ENCODE assay signal across 25 mouse cellular contexts in genomic region chr17:36949265-36949664, GRCm38 (mm10). TPM values are rescaled to one million over a fixed set of nuclear protein-coding genes. Genes with fewer than 3 reads are reported as not detected.
DNase-seq lines count a peak whose midpoint lies in the region; ATAC-seq and TF ChIP-seq lines count a peak whose summit lies in the region.
"Had no signal": no experiment of that assay in that cellular context is flagged by ENCODE, and none has a peak within 500 bp of the region (broad histone marks: within the 10 kb centered on the region; RNA-seq: fewer than 3 reads in every experiment).

No protein-coding gene starts in this region.

- 91% methylated on average over 8 of the region's 8 CpGs for WGBS in cerebellum, adult 2 months
- 91% methylated on average over 8 of the region's 8 CpGs for WGBS in intestine, postnatal 0 days
- 93% methylated on average over 7 of the region's 8 CpGs for WGBS in intestine, embryonic 16.5 days

- H3K36me3 ChIP-seq in intestine, postnatal 0 days (ENCODE audit: control insufficient read depth, insufficient read depth), result peaks cover 17% of the 10 kb centered on the region
- H3K36me3 ChIP-seq in intestine, embryonic 16.5 days (ENCODE audit: control insufficient read depth, insufficient read depth, low read length), result no peaks in the 10 kb centered on the region

- no peak overlapping the region for H3K27ac ChIP-seq in cerebellum, adult 2 months (ENCODE audit: insufficient read depth, low read length)
- peak overlapping the region; percentile 35; the same call in 1 of the 2 replicates for H3K27ac ChIP-seq in intestine, postnatal 0 days (ENCODE audit: low read depth, low read length)
- H3K27ac ChIP-seq in intestine, embryonic 16.5 days (ENCODE audit: low read length), result no peak overlapping the region
- H3K27ac ChIP-seq: embryonic facial prominence, embryonic 12.5 days; embryonic facial prominence, embryonic 15.5 days; gastrocnemius, adult 2 months; hindbrain, embryonic 10.5 days; hindbrain, embryonic 13.5 days; intestine, embryonic 15.5 days had no signal

- no peak overlapping the region for H3K9ac ChIP-seq in intestine, postnatal 0 days (ENCODE audit: low read depth, low read length)
- H3K9ac ChIP-seq in intestine, embryonic 16.5 days (ENCODE audit: low read depth, low read length), result no peak overlapping the region
- H3K9ac ChIP-seq: embryonic facial prominence, embryonic 12.5 days; embryonic facial prominence, embryonic 15.5 days; forebrain, postnatal 0 days; hindbrain, embryonic 13.5 days; intestine, embryonic 15.5 days had no signal

- no peak for TF ChIP-seq CTCF in cerebellum, adult 2 months (IDR thresholded peaks at IDR 0.05; ENCODE audit: borderline replicate concordance, insufficient read depth, low read depth, low read length)
- TF ChIP-seq CTCF in intestine, postnatal 0 days (IDR thresholded peaks at IDR 0.05; ENCODE audit: low read depth), result no peak

- no peak overlapping the region for H3K4me2 ChIP-seq in intestine, postnatal 0 days (replicated peaks; ENCODE audit: low read depth)
- H3K4me2 ChIP-seq in intestine, embryonic 16.5 days (ENCODE audit: low read depth, low read length), result no peak overlapping the region
- H3K4me2 ChIP-seq: embryonic facial prominence, embryonic 12.5 days; embryonic facial prominence, embryonic 15.5 days; intestine, embryonic 15.5 days had no signal

- H3K4me1 ChIP-seq in cerebellum, adult 2 months (ENCODE audit: control insufficient read depth, insufficient read depth, low read length), result peaks cover 4% of the 10 kb centered on the region; the same call in 1 of the 2 replicates
- no peaks in the 10 kb centered on the region for H3K4me1 ChIP-seq in intestine, postnatal 0 days (replicated peaks; ENCODE audit: control insufficient read depth, insufficient read depth, low read length)
- peaks cover 6% of the 10 kb centered on the region for H3K4me1 ChIP-seq in intestine, embryonic 16.5 days (ENCODE audit: control insufficient read depth, insufficient read depth, low read length)

- no peak for TF ChIP-seq POLR2A in cerebellum, adult 2 months (IDR thresholded peaks at IDR 0.05; ENCODE audit: borderline replicate concordance, insufficient read depth, low read length)

- peak; percentile 40 for DNase-seq in cerebellum, adult 11-12 months
- DNase-seq in cerebellum, adult 11 months, result no peak
- peak; percentile 45 for DNase-seq in cerebellum, adult 9-11 months
- no peak for DNase-seq in cerebellum, adult 2 months
- DNase-seq: adrenal gland, adult 8-10 months; adrenal gland, postnatal 25 days; cerebellum, postnatal 14 days; forebrain, postnatal 0 days; gastrocnemius, adult 2 months; gastrocnemius, postnatal 14 days; heart, adult 18-20 months; heart, postnatal 36 days; kidney, adult 2 months had no signal

- no peaks in the 10 kb centered on the region for H3K9me3 ChIP-seq in intestine, postnatal 0 days (ENCODE audit: control insufficient read depth)
- no peaks in the 10 kb centered on the region for H3K9me3 ChIP-seq in intestine, embryonic 16.5 days (ENCODE audit: control insufficient read depth, low read length)
- H3K9me3 ChIP-seq: embryonic facial prominence, embryonic 12.5 days; embryonic facial prominence, embryonic 15.5 days; hindbrain, embryonic 10.5 days; hindbrain, embryonic 13.5 days; intestine, embryonic 15.5 days had no signal

- no peak for ATAC-seq in intestine, postnatal 0 days
- no peak for ATAC-seq in intestine, embryonic 16.5 days
- ATAC-seq: activated CD4-positive, CD25-positive, alpha-beta regulatory T cell, adult 4 months; forebrain, embryonic 14.5 days; forebrain, postnatal 0 days; hindbrain, embryonic 16.5 days; intestine, embryonic 15.5 days had no signal

- H3K4me3 ChIP-seq in cerebellum, adult 2 months (replicated peaks; ENCODE audit: insufficient read depth, low read depth, low read length), result no peak overlapping the region
- no peak overlapping the region for H3K4me3 ChIP-seq in intestine, postnatal 0 days (ENCODE audit: low read depth, low read length)
- H3K4me3 ChIP-seq in intestine, embryonic 16.5 days (ENCODE audit: low read length), result no peak overlapping the region
- H3K4me3 ChIP-seq: embryonic facial prominence, embryonic 12.5 days; embryonic facial prominence, embryonic 15.5 days; gastrocnemius, adult 2 months; hindbrain, embryonic 10.5 days; hindbrain, embryonic 13.5 days; intestine, embryonic 15.5 days had no signal

- H3K27me3 ChIP-seq in cerebellum, adult 2 months (ENCODE audit: control insufficient read depth, insufficient read depth, low read length), result no peaks in the 10 kb centered on the region
- 0 out of 2 replicates have a peak, but pooled peaks cover 14% of the 10 kb centered on the region for H3K27me3 ChIP-seq in intestine, postnatal 0 days (replicated peaks; ENCODE audit: control insufficient read depth, insufficient read depth, low read length)
- H3K27me3 ChIP-seq in intestine, embryonic 16.5 days (replicated peaks; ENCODE audit: control insufficient read depth, insufficient read depth, low read length), result peaks cover 1% of the 10 kb centered on the region; the same call in 1 of the 2 replicates

RNA-seq across cellular contexts. Expression of gene Ppp1r11, which starts 2.3 kb away (rescaled TPM):
- polyA plus RNA-seq in cerebellum, adult 2 months (2012; rRNA removed), result 196 and 206 TPM in 2 replicates
- polyA plus RNA-seq in intestine, postnatal 0 days (2015; fragmentation: Nextera tagmentation; extraction: Ambion mirVana), result 91.6 and 96.1 TPM in 2 replicates
- polyA plus RNA-seq in intestine, embryonic 16.5 days (2015; fragmentation: Nextera tagmentation; extraction: Ambion mirVana), result 92.1 and 101 TPM in 2 replicates

RNA-seq across cellular contexts. Expression of gene Rnf39, which starts 6.5 kb away (rescaled TPM):
- polyA plus RNA-seq in cerebellum, adult 2 months (2012; rRNA removed), result 5.6 and 6.5 TPM in 2 replicates
- polyA plus RNA-seq in intestine, postnatal 0 days (2015; fragmentation: Nextera tagmentation; extraction: Ambion mirVana), result 1.7 and 2.2 TPM in 2 replicates
- polyA plus RNA-seq in intestine, embryonic 16.5 days (2015; fragmentation: Nextera tagmentation; extraction: Ambion mirVana), result 1.8 and 2.4 TPM in 2 replicates
- polyA plus RNA-seq: activated CD4-positive, CD25-positive, alpha-beta regulatory T cell, adult 4 months had no signal

RNA-seq across cellular contexts. Expression of gene Znrd1, which starts 9.1 kb away (rescaled TPM):
- polyA plus RNA-seq in cerebellum, adult 2 months (2012; rRNA removed), result 37.5 and 40.6 TPM in 2 replicates
- 59.1 and 60.1 TPM in 2 replicates for polyA plus RNA-seq in intestine, postnatal 0 days (2015; fragmentation: Nextera tagmentation; extraction: Ambion mirVana)
- polyA plus RNA-seq in intestine, embryonic 16.5 days (2015; fragmentation: Nextera tagmentation; extraction: Ambion mirVana), result 68.5 and 72.2 TPM in 2 replicates

RNA-seq across cellular contexts. Expression of gene Znrd1as, which starts 9.1 kb away (rescaled TPM):
- 6.7 and 7.8 TPM in 2 replicates for polyA plus RNA-seq in cerebellum, adult 2 months (2012; rRNA removed)
- 5.6 and 6.4 TPM in 2 replicates for polyA plus RNA-seq in intestine, postnatal 0 days (2015; fragmentation: Nextera tagmentation; extraction: Ambion mirVana)
- polyA plus RNA-seq in intestine, embryonic 16.5 days (2015; fragmentation: Nextera tagmentation; extraction: Ambion mirVana), result 6.1 and 6.6 TPM in 2 replicates

RNA-seq across cellular contexts. Expression of gene 2410137M14Rik, which starts 31.8 kb away (rescaled TPM):
- polyA plus RNA-seq in cerebellum, adult 2 months (2012; rRNA removed), result 0.29 TPM in 1 of 2 replicates, not detected in the other
- not detected in 2 replicates for polyA plus RNA-seq in intestine, postnatal 0 days (2015; fragmentation: Nextera tagmentation; extraction: Ambion mirVana)
- not detected in 2 replicates for polyA plus RNA-seq in intestine, embryonic 16.5 days (2015; fragmentation: Nextera tagmentation; extraction: Ambion mirVana)
- polyA plus RNA-seq: activated CD4-positive, CD25-positive, alpha-beta regulatory T cell, adult 4 months; embryonic facial prominence, embryonic 12.5 days; embryonic facial prominence, embryonic 15.5 days; forebrain, embryonic 11.5 days; forebrain, embryonic 14.5 days; heart, embryonic 14.5 days; hindbrain, embryonic 10.5 days; hindbrain, embryonic 13.5 days; intestine, embryonic 15.5 days had no signal

Comparison
In these comparisons a context has a peak if more than half of its experiments do, and no peak if none do; other contexts are left out.
1. DNase-seq: peak in cerebellum, adult 11-12 months (single experiment) and cerebellum, adult 9-11 months (single experiment); none in cerebellum, adult 11 months (single experiment) and cerebellum, adult 2 months (0 of 2).